Mouse (Mus musculus): ENCODE results near the gene Tspan5.

Tspan5 gene

GRCm38 (mm10) chr3:138868409-138868808, 126.4 kb downstream of the Tspan5 start:
- in situ Hi-C loops (cut with MboI; ENCODE audit: low sequenced_read_pairs): no loop called here

GRCm38 (mm10) chr3:138875282-138875681, 133.3 kb downstream of the Tspan5 start:
- in situ Hi-C loops (cut with MboI; ENCODE audit: low sequenced_read_pairs): no loop called here

GRCm38 (mm10) chr3:138875936-138876335, 133.9 kb downstream of the Tspan5 start:
- in situ Hi-C loops (cut with MboI; ENCODE audit: low sequenced_read_pairs): no loop called here

- in situ Hi-C loops (cut with MboI; ENCODE audit: low sequenced_read_pairs): no loop called here
Measured at GRCm38 (mm10) chr3:138876418-138876817, 134.4 kb downstream of the Tspan5 start.

GRCm38 (mm10) chr3:138876931-138877361, 135.0 kb downstream of the Tspan5 start:
- in situ Hi-C loops (cut with MboI; ENCODE audit: low sequenced_read_pairs): no loop called here

- in situ Hi-C loops (cut with MboI; ENCODE audit: low sequenced_read_pairs): no loop called here
Measured at GRCm38 (mm10) chr3:138877741-138878140, 135.7 kb downstream of the Tspan5 start.

- in situ Hi-C loops (cut with MboI; ENCODE audit: low sequenced_read_pairs): no loop called here
Measured at GRCm38 (mm10) chr3:138880999-138881724, 139.2 kb downstream of the Tspan5 start.

- in situ Hi-C loops (cut with MboI; ENCODE audit: low sequenced_read_pairs): no loop called here
Measured at GRCm38 (mm10) chr3:138881725-138882347, 139.8 kb downstream of the Tspan5 start.

- in situ Hi-C loops (cut with MboI; ENCODE audit: low sequenced_read_pairs): no loop called here
Measured at GRCm38 (mm10) chr3:138886121-138886520, 144.1 kb downstream of the Tspan5 start.

- in situ Hi-C loops (cut with MboI; ENCODE audit: low sequenced_read_pairs): no loop called here
Measured at GRCm38 (mm10) chr3:138889214-138889613, 147.2 kb downstream of the Tspan5 start.

GRCm38 (mm10) chr3:138889769-138890295, 147.8 kb downstream of the Tspan5 start:
- in situ Hi-C loops (cut with MboI; ENCODE audit: low sequenced_read_pairs): no loop called here

GRCm38 (mm10) chr3:138893520-138893919, 151.5 kb downstream of the Tspan5 start:
- in situ Hi-C loops (cut with MboI; ENCODE audit: low sequenced_read_pairs): no loop called here

GRCm38 (mm10) chr3:138897500-138897899, 155.5 kb downstream of the Tspan5 start:
- in situ Hi-C loops (cut with MboI; ENCODE audit: low sequenced_read_pairs): no loop called here

GRCm38 (mm10) chr3:138898055-138898454, 156.1 kb downstream of the Tspan5 start:
- in situ Hi-C loops (cut with MboI; ENCODE audit: low sequenced_read_pairs): no loop called here

- in situ Hi-C loops (cut with MboI; ENCODE audit: low sequenced_read_pairs): no loop called here
Measured at GRCm38 (mm10) chr3:138900571-138901141, 158.7 kb downstream of the Tspan5 start.

- in situ Hi-C loops (cut with MboI; ENCODE audit: low sequenced_read_pairs): no loop called here
Measured at GRCm38 (mm10) chr3:138905678-138906077, 163.7 kb downstream of the Tspan5 start.

- in situ Hi-C loops (cut with MboI; ENCODE audit: low sequenced_read_pairs): no loop called here
Measured at GRCm38 (mm10) chr3:138906112-138906880, 164.3 kb downstream of the Tspan5 start.

- in situ Hi-C loops (cut with MboI; ENCODE audit: low sequenced_read_pairs): no loop called here
Measured at GRCm38 (mm10) chr3:138909313-138909712, 167.3 kb downstream of the Tspan5 start.

- in situ Hi-C loops (cut with MboI; ENCODE audit: low sequenced_read_pairs): no loop called here
Measured at GRCm38 (mm10) chr3:138912504-138912903, 170.5 kb downstream of the Tspan5 start.

- in situ Hi-C loops (cut with MboI; ENCODE audit: low sequenced_read_pairs): no loop called here
Measured at GRCm38 (mm10) chr3:138914626-138915288, 172.8 kb downstream of the Tspan5 start.

All from CH12F3 (cell line).